Mouse (Mus musculus) thymus, postnatal 10 days (tissue): ENCODE data around the gene Pard6b.
"Not testable (repeated sequence)": the region's sequence is repeated elsewhere in the genome, so short reads cannot be mapped to it uniquely, and the experiment has no call there.

Source experiments
- DNase-seq, 2 experiments: peaks; one replicate each; pipeline ENCODE4 v3.0.0; 2021; ENCODE audit warnings: low spot score in 2 of 2

The Pard6b gene

GRCm38 (mm10) chr2:168100008-168100407 is 19.2 kb downstream of the Pard6b start:
- DNase-seq = no peak

- no peak for DNase-seq
Measured at GRCm38 (mm10) chr2:168101805-168102204, 21.0 kb downstream of the Pard6b start.

GRCm38 (mm10) chr2:168103341-168103740 is 22.5 kb downstream of the Pard6b start:
- DNase-seq = no peak

GRCm38 (mm10) chr2:168104375-168105144 is 23.8 kb downstream of the Pard6b start:
- no peak for DNase-seq

GRCm38 (mm10) chr2:168105271-168105670 is 24.5 kb downstream of the Pard6b start:
- DNase-seq = no peak

GRCm38 (mm10) chr2:168106701-168107178 is 25.9 kb downstream of the Pard6b start:
- DNase-seq = no peak

- DNase-seq = no peak
Measured at GRCm38 (mm10) chr2:168107356-168107755, 26.6 kb downstream of the Pard6b start.

GRCm38 (mm10) chr2:168107901-168108300 is 27.1 kb downstream of the Pard6b start:
- DNase-seq = not testable (repeated sequence)

- peak; percentile 48 to 78 for DNase-seq
Measured at GRCm38 (mm10) chr2:168111902-168112301, 31.1 kb downstream of the Pard6b start.

GRCm38 (mm10) chr2:168113263-168113662 is 32.5 kb downstream of the Pard6b start:
- no peak for DNase-seq

- DNase-seq = no peak
Measured at GRCm38 (mm10) chr2:168113692-168114091, 32.9 kb downstream of the Pard6b start.

- DNase-seq = peak in 1 of 2 experiments; percentile 34
Measured at GRCm38 (mm10) chr2:168114699-168115350, 34.0 kb downstream of the Pard6b start.

GRCm38 (mm10) chr2:168115826-168116225 is 35.0 kb downstream of the Pard6b start:
- DNase-seq = no peak

- DNase-seq = peak; percentile 18 to 67
Measured at GRCm38 (mm10) chr2:168117147-168117546, 36.3 kb downstream of the Pard6b start.

- DNase-seq = no peak
Measured at GRCm38 (mm10) chr2:168117553-168117952, 36.7 kb downstream of the Pard6b start.

GRCm38 (mm10) chr2:168117967-168118366 is 37.2 kb downstream of the Pard6b start:
- DNase-seq = no peak

- DNase-seq = no peak
Measured at GRCm38 (mm10) chr2:168118456-168118855, 37.7 kb downstream of the Pard6b start.

GRCm38 (mm10) chr2:168119123-168119522 is 38.3 kb downstream of the Pard6b start:
- no peak for DNase-seq

- no peak for DNase-seq
Measured at GRCm38 (mm10) chr2:168120906-168121305, 40.1 kb downstream of the Pard6b start.

- DNase-seq = no peak
Measured at GRCm38 (mm10) chr2:168123652-168124051, 42.8 kb downstream of the Pard6b start.

GRCm38 (mm10) chr2:168125288-168126089 is 44.7 kb downstream of the Pard6b start:
- no peak for DNase-seq

GRCm38 (mm10) chr2:168127767-168128166 is 47.0 kb downstream of the Pard6b start:
- no peak for DNase-seq
